Mouse (Mus musculus) thymus, adult 18-20 months (tissue): Measurements from ENCODE around the gene Piga.

Source experiments
- DNase-seq, 2 experiments: peaks; one replicate each; pipeline ENCODE4 v3.0.0; 2022; ENCODE audit warnings: mixed read lengths in 2 of 2

The Piga gene

GRCm38 (mm10) chrX:164419471-164419939, at the start of gene Piga:
Gene Piga (plus strand): TSS chrX:164419787.
- DNase-seq: peak; percentile 86 to 91

DNA sequence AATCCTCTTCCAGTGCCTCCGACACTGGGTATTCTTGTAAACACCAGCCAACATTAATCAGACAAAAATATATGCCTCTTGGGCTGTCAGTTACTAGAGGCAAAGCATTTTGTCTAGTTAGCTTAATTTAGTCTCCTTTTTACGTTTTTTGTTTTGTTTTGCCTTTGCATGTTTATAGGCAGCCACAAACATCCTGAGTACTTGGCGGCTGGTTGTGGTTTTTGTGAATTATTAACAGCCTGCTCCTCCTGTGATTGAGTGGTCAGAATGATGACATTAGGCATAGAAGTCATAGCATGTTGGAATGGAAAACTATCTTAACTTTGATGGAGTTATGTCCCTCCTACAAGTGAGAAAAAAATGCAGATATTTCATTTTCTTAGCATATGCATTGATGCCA, 49.0 kb upstream of the Piga start:
- no peak for DNase-seq

GRCm38 (mm10) chrX:164373081-164373480, 46.5 kb upstream of the Piga start, which contains the start of gene Vegfd:
Gene Vegfd (plus strand): TSS chrX:164373378.
- no peak for DNase-seq

GRCm38 (mm10) chrX:164374586-164374985, 45.0 kb upstream of the Piga start:
- DNase-seq: no peak

DNA sequence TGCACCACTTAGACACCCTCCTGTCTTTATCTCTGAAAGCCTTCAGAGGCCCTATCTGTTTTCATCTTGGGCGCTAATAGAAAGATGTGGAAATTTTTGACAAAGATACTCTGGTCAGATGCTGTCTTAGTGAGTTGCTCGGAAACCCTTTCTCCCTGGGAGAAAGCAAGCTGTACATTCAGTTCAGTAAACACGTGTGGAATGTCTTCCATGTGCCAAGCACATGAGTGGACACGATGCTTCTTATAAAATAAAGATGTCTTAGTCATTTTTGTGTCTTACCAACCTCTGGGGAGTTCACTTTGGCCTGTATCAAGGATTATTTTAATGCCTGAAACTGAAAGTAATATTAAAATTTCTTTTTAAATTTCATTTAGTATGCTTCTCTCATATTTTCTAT, 39.9 kb upstream of the Piga start:
- DNase-seq: no peak

DNA sequence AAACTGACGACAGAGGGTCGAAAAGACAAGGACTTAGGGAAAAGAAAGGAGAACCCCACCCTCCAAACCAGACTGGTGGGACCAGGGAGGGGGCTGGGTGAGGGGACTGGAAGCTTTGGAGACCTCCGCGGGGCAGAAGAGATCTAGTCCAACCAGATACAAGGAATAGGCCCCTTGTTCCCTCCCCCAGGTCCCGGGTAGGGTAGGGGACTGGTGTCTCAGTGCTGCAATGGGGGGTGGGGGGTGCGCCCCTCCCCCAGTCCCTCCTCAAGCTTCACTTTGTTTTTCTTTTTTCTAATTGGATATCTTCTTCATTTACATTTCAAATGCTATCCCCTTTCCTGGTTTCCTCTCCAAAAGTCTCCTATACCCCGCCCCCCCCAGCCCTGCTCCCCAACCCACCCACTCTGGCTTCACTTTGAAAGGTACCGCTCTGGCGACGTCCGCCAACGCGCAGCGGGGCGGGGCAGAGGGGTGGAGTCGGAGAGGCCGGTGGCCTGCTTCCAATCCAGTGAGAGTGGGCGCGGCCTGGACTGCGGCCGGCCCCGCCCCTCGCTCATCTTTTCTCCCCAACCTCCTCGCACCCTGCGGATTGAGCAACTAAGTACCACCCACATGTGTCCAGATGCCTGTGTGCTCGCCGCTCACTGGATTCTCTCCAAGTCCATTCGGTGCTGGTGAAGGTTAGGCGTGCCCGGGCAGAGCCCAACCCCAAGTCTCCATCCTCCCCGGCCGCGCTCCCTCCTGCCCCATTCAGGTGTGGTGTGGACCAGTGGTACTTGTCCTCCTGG, 37.8 kb upstream of the Piga start:
- peak; percentile 65 to 73 for DNase-seq

- DNase-seq: no peak
Observed at GRCm38 (mm10) chrX:164394091-164394490, 25.5 kb upstream of the Piga start.

DNA sequence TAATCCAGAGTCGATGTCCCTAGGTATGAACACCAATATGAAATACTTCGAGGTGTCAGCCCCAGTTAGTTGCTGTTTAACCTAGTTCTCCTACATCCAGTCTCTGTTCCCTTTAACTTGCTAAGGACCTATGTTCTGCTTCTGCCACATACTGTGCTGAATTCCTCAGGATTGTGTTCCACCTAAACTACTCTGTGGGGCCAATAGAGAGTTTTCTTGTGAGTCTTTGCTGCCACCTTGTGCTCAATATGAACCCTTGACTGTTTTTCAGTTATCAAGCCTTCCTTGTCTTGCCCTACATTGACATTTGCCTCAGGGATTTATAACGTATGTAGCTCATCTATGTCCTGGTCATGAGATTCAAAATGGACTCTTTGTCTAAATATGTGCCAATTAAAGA, 21.1 kb upstream of the Piga start:
- no peak for DNase-seq

- DNase-seq: no peak
Observed at GRCm38 (mm10) chrX:164405080-164405649, 14.4 kb upstream of the Piga start.

- peak; percentile 13 to 16 for DNase-seq
Observed at GRCm38 (mm10) chrX:164406133-164407022, 13.2 kb upstream of the Piga start.

- no peak for DNase-seq
Observed at GRCm38 (mm10) chrX:164408301-164408927, 11.2 kb upstream of the Piga start.

- no peak for DNase-seq
Observed at GRCm38 (mm10) chrX:164410562-164410961, 9.0 kb upstream of the Piga start.

DNA sequence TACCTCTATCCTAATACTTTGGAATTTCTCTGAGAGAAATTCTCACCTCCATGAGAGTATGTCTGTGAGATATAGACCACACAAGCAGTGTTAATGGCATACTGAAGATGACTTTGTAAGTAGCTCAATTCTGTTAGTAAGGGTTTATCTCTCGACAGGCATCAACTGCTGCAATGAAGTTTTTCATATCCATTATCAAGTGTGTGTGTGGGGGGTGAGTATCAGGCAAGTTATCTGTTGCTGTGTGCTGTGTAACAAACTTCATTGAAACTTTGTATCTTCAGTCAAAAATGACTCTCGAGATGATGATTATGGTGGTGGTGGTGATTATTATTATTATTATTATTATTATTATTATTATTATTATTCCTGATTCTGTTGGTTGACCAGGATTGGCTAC, 2.8 kb upstream of the Piga start:
- DNase-seq: no peak

DNA sequence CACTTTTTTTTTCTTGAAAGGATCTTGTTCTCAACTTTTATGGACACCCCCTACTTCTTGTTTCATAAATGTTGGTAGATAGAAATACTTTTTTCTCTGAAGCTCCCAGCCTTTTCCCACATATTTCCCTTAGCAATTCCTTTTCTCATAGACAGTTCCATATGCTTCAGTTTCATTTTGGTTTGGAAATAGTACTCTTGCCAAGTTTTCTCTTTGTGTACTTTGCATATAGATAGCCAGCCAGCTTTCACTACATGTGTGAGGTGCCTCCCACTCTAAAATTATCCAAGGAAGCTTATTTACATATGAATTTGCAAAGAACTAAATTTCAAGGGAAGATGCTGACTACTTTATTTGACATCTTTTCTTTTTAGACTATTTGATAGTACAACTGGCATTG, 1.6 kb upstream of the Piga start:
- no peak for DNase-seq

DNA sequence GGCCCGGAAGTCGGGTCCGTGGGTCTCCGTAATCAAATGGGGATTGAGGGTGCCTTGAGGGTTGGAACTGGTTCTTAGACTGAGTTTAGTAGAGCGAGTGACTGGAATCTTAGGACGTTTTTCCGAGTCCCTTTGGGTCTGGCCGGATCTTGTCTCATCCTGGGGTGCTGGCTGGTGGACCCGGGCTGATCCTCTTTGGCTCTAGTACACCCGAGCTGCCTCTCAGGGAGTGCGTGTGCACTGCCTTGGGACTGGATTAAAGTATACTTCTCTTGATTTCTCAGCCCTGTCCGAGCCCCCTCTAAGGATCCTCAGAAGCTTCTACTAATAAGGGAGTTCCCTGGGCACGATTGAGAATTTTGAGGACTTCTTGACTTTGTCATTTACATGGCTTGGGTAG, 368 bp downstream of the Piga start:
- DNase-seq: no peak

- no peak for DNase-seq
Observed at GRCm38 (mm10) chrX:164420518-164420917, 931 bp downstream of the Piga start.

DNA sequence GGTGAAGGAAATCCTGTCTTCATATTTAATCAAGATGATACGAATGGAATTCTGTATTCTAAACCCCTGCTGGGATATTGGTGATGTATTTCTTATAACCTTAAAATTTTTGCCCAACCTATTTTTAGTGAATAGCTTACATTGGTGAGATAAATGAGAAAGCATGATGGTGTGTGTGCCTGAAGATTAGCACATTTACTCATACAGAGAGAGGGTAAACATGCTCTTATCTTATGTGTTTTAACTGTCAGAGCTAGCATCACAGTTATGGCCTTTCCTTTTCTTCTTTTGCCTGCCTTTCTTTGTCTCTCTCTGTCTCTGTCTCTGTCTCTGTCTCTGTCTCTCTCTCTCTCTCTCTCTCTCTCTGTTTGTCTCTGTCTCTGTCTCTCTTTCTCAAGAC, 5.2 kb downstream of the Piga start:
- no peak for DNase-seq

GRCm38 (mm10) chrX:164427295-164427694, 7.7 kb downstream of the Piga start:
- DNase-seq: no peak

- no peak for DNase-seq
Observed at GRCm38 (mm10) chrX:164428224-164428623, 8.6 kb downstream of the Piga start.

DNA sequence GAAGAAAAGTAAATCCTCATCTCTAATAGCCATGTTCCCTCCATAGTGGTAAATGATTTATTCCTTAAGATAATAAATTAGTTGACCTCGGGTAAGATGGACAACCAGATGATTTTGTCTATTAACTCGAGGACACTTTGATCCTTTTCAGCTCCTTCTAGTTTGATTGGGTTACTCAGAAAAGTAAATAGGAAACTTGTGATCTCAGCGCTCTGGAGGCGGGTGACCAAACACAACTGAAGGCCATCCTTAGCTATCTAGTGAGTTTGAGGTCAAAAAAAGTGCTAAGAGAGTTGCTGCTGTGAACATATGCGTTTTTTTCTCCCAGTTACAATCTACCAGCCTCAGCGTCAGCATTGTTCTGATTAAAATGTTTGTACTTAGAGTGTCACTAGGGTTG, 11.0 kb downstream of the Piga start:
- DNase-seq: no peak

- no peak for DNase-seq
Observed at GRCm38 (mm10) chrX:164431133-164431532, 11.5 kb downstream of the Piga start.

GRCm38 (mm10) chrX:164431541-164431940, 12.0 kb downstream of the Piga start:
- no peak for DNase-seq

DNA sequence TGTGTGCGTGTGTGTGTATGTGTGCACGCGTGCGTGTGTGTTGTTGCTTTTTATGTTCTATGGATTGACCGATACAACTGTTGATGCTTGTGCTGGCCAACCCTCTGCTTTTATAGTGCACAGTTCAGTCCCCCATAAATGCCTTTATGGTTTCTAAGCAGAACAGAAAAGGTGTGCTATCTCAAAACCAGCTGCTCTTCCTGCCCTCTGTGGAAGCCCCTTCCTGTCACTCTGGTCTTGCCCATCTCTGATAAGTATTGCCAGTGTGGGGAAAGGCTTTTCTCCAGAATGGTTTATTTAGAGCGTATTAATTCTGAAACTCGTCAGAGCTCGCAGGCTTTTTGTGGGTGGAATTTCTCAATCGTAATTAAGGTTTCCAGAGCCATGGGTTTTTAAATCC, 13.1 kb downstream of the Piga start:
- DNase-seq: no peak
